17 mouse cellular contexts compared by ENCODE assay signal in the genomic region with DNA sequence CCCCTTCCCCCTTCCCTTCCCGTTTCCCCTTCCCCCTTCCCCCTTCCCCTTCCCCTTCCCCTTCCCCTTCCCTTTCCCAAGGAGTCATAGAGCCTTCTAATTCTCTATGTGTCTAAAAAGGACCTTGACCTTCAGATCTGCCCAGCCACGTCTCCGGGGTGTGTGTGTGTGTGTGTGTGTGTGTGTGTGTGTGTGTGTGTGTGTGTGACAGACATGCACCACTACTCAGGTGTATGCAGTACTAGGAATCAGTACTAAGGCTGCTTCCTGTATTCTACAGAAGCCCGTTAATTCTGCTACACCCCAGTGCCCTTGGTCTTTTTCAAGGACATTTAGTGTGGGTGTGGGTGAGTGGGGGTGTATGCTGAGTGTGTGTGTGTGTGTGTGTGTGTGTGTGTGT.
"Had no signal": no experiment of that assay in that cellular context is flagged by ENCODE, and none has a peak within 500 bp of the region (broad histone marks: within the 10 kb centered on the region; RNA-seq: fewer than 3 reads in every experiment).

No protein-coding gene starts in this region.

- H3K4me3 ChIP-seq: lung, embryonic 15.5 days; midbrain, embryonic 10.5 days; midbrain, embryonic 12.5 days; myocyte; neural tube, embryonic 13.5 days; neural tube, embryonic 15.5 days; stomach, embryonic 15.5 days had no signal

- ATAC-seq: lung, postnatal 0 days; midbrain, embryonic 16.5 days had no signal

- H3K27me3 ChIP-seq: lung, embryonic 15.5 days; midbrain, embryonic 12.5 days; neural tube, embryonic 13.5 days; neural tube, embryonic 15.5 days; stomach, embryonic 15.5 days had no signal

- H3K4me2 ChIP-seq: lung, embryonic 15.5 days; midbrain, embryonic 12.5 days; neural tube, embryonic 13.5 days; neural tube, embryonic 15.5 days; stomach, embryonic 15.5 days had no signal

- H3K9me3 ChIP-seq: lung, embryonic 15.5 days; midbrain, embryonic 10.5 days; midbrain, embryonic 12.5 days; neural tube, embryonic 13.5 days; neural tube, embryonic 15.5 days; stomach, embryonic 15.5 days had no signal

- DNase-seq: lung, adult 2 months; lung, postnatal 4 days; midbrain, embryonic 14.5 days; right cerebral cortex, postnatal 14 days; thymus, adult 2 months; thymus, postnatal 25 days; thymus, postnatal 4 days had no signal

- H3K27ac ChIP-seq: lung, embryonic 15.5 days; midbrain, embryonic 10.5 days; midbrain, embryonic 12.5 days; neural tube, embryonic 13.5 days; neural tube, embryonic 15.5 days; stomach, embryonic 15.5 days; stomach, postnatal 0 days had no signal

- H3K9ac ChIP-seq: lung, embryonic 15.5 days; midbrain, embryonic 12.5 days; neural tube, embryonic 13.5 days; neural tube, embryonic 15.5 days; stomach, embryonic 15.5 days had no signal

- H3K36me3 ChIP-seq: lung, embryonic 15.5 days; midbrain, embryonic 12.5 days; neural tube, embryonic 13.5 days; neural tube, embryonic 15.5 days; stomach, embryonic 15.5 days had no signal
